Mouse (Mus musculus): ENCODE data around the gene Gm49711. TPM values are rescaled to one million over a fixed set of nuclear protein-coding genes. Genes with fewer than 3 reads are reported as not detected.
"Not testable (repeated sequence)": the region's sequence is repeated elsewhere in the genome, so short reads cannot be mapped to it uniquely, and the experiment has no call there.

Gene Gm49711
- total RNA-seq, 2 experiments from 2014 or later, result not detected

GRCm38 (mm10) chr16:92062832-92063231, 4.7 kb downstream of the Gm49711 start:
- no peak for DNase-seq

- no peak for DNase-seq
These were observed 6.7 kb downstream of the Gm49711 start for GRCm38 (mm10) chr16:92064801-92065200.

GRCm38 (mm10) chr16:92070338-92070737, 12.2 kb downstream of the Gm49711 start:
- DNase-seq, result no peak

- no peak for DNase-seq
These were observed 18.7 kb downstream of the Gm49711 start for GRCm38 (mm10) chr16:92076797-92077196.

- no peak for DNase-seq
These were observed 25.8 kb downstream of the Gm49711 start for GRCm38 (mm10) chr16:92083771-92084453.

- no peak for DNase-seq
These were observed 31.1 kb downstream of the Gm49711 start for GRCm38 (mm10) chr16:92089225-92089624.

- no peak for DNase-seq
These were observed 33.8 kb downstream of the Gm49711 start for GRCm38 (mm10) chr16:92091876-92092275.

- DNase-seq, result no peak
These were observed 40.4 kb downstream of the Gm49711 start for GRCm38 (mm10) chr16:92098351-92099051.

- DNase-seq, result no peak
These were observed 41.5 kb downstream of the Gm49711 start for GRCm38 (mm10) chr16:92099598-92099997.

- DNase-seq, result no peak
These were observed 42.0 kb downstream of the Gm49711 start for GRCm38 (mm10) chr16:92100111-92100510.

GRCm38 (mm10) chr16:92102115-92102514, 44.0 kb downstream of the Gm49711 start:
- DNase-seq, result peak; percentile 21 to 45

GRCm38 (mm10) chr16:92102931-92103330, 44.8 kb downstream of the Gm49711 start:
- not testable (repeated sequence) for DNase-seq

GRCm38 (mm10) chr16:92103572-92104331, 45.6 kb downstream of the Gm49711 start:
- DNase-seq, result peak; percentile 37 to 43

GRCm38 (mm10) chr16:92104332-92104590, 46.1 kb downstream of the Gm49711 start:
- no peak for DNase-seq

GRCm38 (mm10) chr16:92104951-92105350, 46.8 kb downstream of the Gm49711 start:
- DNase-seq, result no peak

GRCm38 (mm10) chr16:92105631-92106030, 47.5 kb downstream of the Gm49711 start:
- DNase-seq, result no peak

- DNase-seq, result no peak
These were observed 49.2 kb downstream of the Gm49711 start for GRCm38 (mm10) chr16:92107346-92107745.

GRCm38 (mm10) chr16:92114706-92115241, 56.7 kb downstream of the Gm49711 start:
- peak; percentile 57 for DNase-seq

- peak; percentile 7 to 32 for DNase-seq
These were observed 57.7 kb downstream of the Gm49711 start for GRCm38 (mm10) chr16:92115611-92116421.

GRCm38 (mm10) chr16:92117337-92118209, 59.5 kb downstream of the Gm49711 start:
- peak in 1 of 2 experiments; percentile 22 for DNase-seq

- DNase-seq, result no peak
These were observed 60.9 kb downstream of the Gm49711 start for GRCm38 (mm10) chr16:92119013-92119515.

Measured in heart, adult 18-20 months (tissue).